Mouse (Mus musculus): ENCODE results near the gene Ntm. TPM values are rescaled to one million over a fixed set of nuclear protein-coding genes. Genes with fewer than 3 reads are reported as not detected.

Ntm gene
- polyA plus RNA-seq, 1 experiment from 2014 or later: 8.9 TPM

DNA sequence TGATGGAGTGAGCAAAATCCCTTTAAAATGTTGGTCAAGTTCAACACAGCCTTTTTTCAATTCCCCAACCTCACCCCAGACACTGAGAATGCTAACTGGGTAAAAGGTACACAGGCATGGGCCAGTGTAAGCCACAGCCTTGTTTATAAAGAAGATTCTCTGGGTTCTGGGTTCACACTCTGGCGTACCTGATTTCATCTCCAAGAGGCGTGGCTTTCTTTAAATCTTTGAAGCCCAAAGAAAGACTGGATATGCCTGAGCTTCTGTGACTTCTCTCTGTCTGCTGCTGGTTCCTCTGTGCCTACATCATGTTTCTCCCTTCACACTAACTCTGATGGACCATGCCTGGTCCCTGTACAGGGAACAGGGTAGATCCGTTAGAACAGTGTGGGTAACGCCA lies 549.8 kb downstream of the Ntm start:
- Histone ChIP-seq H3K27me3 (replicated peaks) (peaks cover 27% of the 10 kb centered on the region), H3K9me3 (no peaks in the 10 kb centered on the region), H3K4me2 (replicated peaks) (no peak overlapping the region; the same call in 1 of the 2 replicates), H3K36me3 (no peaks in the 10 kb centered on the region), H3K9ac (no peak overlapping the region), H3K4me3 (replicated peaks) (no peak overlapping the region), H3K4me1 (replicated peaks) (peaks cover 14% of the 10 kb centered on the region), H3K27ac (no peak overlapping the region)
- 75% methylated on average over 4 of the region's 4 CpGs for WGBS
- ATAC-seq: no peak

GRCm38 (mm10) chr9:29412181-29412771 lies 550.7 kb downstream of the Ntm start:
- Histone ChIP-seq H3K4me1 (replicated peaks) (peaks cover 14% of the 10 kb centered on the region), H3K9ac (peak overlapping the region; percentile 32; the same call in 1 of the 2 replicates), H3K4me2 (replicated peaks) (peak overlapping the region; percentile 97), H3K27ac (peak overlapping the region; percentile 40; the same call in 1 of the 2 replicates), H3K9me3 (no peaks in the 10 kb centered on the region), H3K36me3 (no peaks in the 10 kb centered on the region), H3K27me3 (replicated peaks) (peaks cover 27% of the 10 kb centered on the region), H3K4me3 (replicated peaks) (peak overlapping the region; percentile 52)
- under 1% methylated on average over 61 of the region's 61 CpGs for WGBS
- peak; percentile 77 for ATAC-seq

GRCm38 (mm10) chr9:29411408-29412180 lies 551.3 kb downstream of the Ntm start:
- no peaks in the 10 kb centered on the region for H3K36me3 ChIP-seq
- peak overlapping the region; percentile 32; the same call in 1 of the 2 replicates for H3K9ac ChIP-seq
- H3K9me3 ChIP-seq: no peaks in the 10 kb centered on the region
- peaks cover 14% of the 10 kb centered on the region for H3K4me1 ChIP-seq (replicated peaks)
- peak overlapping the region; percentile 40; the same call in 1 of the 2 replicates for H3K27ac ChIP-seq
- H3K27me3 ChIP-seq (replicated peaks): peaks cover 27% of the 10 kb centered on the region
- ATAC-seq: peak; percentile 53
- peak overlapping the region; percentile 52 for H3K4me3 ChIP-seq (replicated peaks)
- H3K4me2 ChIP-seq (replicated peaks): peak overlapping the region; percentile 97
- under 1% methylated on average over 40 of the region's 40 CpGs for WGBS

DNA sequence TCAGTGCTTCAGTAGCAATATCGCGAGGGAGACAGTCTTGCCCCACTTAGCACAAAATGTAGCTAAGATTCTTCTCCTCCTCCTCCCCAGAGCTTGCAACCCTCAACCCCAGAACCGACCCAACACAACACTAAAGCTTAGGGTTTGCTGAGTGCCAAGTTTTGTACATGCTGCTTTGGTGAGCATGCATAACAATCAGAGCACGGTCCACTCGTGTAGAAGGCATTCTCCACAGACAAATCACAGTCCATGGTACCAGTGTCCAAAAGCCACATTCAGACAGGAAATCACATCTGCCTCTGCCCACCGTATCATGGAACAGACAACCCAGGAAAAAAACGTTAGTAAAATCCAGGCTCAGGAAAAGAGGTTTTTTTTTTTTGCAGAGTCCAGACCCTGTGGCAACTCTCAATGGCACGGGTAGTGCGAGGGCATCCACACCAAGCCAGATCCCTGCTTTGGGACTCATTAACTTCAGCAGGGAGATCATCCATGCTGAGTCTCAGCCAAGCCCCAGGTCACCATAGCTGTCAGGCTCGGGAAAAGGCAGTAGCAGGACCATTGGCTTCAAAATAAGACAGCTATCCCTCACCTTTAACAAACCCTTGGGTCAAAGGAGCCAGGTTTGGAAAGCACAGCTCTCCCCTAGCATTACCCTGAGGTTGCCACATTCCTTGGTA lies 552.1 kb downstream of the Ntm start:
- Histone ChIP-seq H3K4me2 (replicated peaks) (peak overlapping the region; percentile 97), H3K4me3 (replicated peaks) (peak overlapping the region; percentile 52), H3K4me1 (replicated peaks) (peaks cover 14% of the 10 kb centered on the region), H3K27ac (no peak overlapping the region), H3K27me3 (replicated peaks) (peaks cover 27% of the 10 kb centered on the region), H3K36me3 (no peaks in the 10 kb centered on the region), H3K9me3 (no peaks in the 10 kb centered on the region), H3K9ac (no peak overlapping the region)
- WGBS: 43% methylated on average over 10 of the region's 10 CpGs
- ATAC-seq: no peak

GRCm38 (mm10) chr9:29410284-29410683 lies 552.7 kb downstream of the Ntm start:
- Histone ChIP-seq H3K4me1 (replicated peaks) (peaks cover 14% of the 10 kb centered on the region), H3K4me3 (replicated peaks) (no peak overlapping the region), H3K27me3 (replicated peaks) (peaks cover 27% of the 10 kb centered on the region), H3K9me3 (no peaks in the 10 kb centered on the region), H3K9ac (no peak overlapping the region), H3K36me3 (no peaks in the 10 kb centered on the region), H3K27ac (no peak overlapping the region), H3K4me2 (replicated peaks) (no peak overlapping the region)
- 73% methylated on average over 6 of the region's 6 CpGs for WGBS
- ATAC-seq: no peak

GRCm38 (mm10) chr9:29409216-29409907 lies 553.6 kb downstream of the Ntm start:
- Histone ChIP-seq H3K4me3 (replicated peaks) (no peak overlapping the region), H3K36me3 (no peaks in the 10 kb centered on the region), H3K9ac (no peak overlapping the region), H3K27ac (no peak overlapping the region), H3K9me3 (no peaks in the 10 kb centered on the region), H3K4me2 (replicated peaks) (no peak overlapping the region), H3K27me3 (replicated peaks) (peaks cover 27% of the 10 kb centered on the region), H3K4me1 (replicated peaks) (peaks cover 14% of the 10 kb centered on the region)
- no peak for ATAC-seq
- 60% methylated on average over 8 of the region's 8 CpGs for WGBS

GRCm38 (mm10) chr9:29407954-29408353 lies 555.0 kb downstream of the Ntm start:
- H3K9me3 ChIP-seq: no peaks in the 10 kb centered on the region
- H3K4me2 ChIP-seq (replicated peaks): no peak overlapping the region
- no peaks in the 10 kb centered on the region for H3K36me3 ChIP-seq
- H3K27ac ChIP-seq: no peak overlapping the region
- no peak overlapping the region for H3K9ac ChIP-seq
- no peak overlapping the region for H3K4me3 ChIP-seq (replicated peaks)
- no peak for ATAC-seq
- H3K4me1 ChIP-seq (replicated peaks): peaks cover 14% of the 10 kb centered on the region
- peaks cover 18% of the 10 kb centered on the region for H3K27me3 ChIP-seq (replicated peaks)

DNA sequence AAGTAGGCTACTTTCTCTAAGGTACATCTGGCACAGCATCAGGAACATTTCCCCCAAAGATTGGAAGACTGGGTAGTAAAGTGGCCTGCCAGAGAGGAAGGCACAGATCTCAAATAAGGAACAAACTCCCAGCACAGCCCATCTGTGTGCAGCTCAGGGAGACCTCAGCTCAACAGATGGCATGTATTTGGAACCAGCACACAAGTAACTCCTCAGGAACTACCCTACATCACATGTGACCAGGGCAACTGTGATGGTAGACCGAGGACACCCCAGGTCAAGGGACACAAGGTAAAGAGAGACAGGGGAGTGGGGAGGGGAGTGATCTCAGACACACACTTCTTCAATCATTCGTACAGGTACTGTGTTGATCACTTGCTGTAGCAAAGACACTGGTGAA lies 556.0 kb downstream of the Ntm start:
- 86% methylated on average over 2 of the region's 2 CpGs for WGBS
- Histone ChIP-seq H3K27me3 (replicated peaks) (peaks cover 12% of the 10 kb centered on the region), H3K4me2 (replicated peaks) (no peak overlapping the region), H3K9ac (no peak overlapping the region), H3K36me3 (no peaks in the 10 kb centered on the region), H3K4me1 (replicated peaks) (peaks cover 8% of the 10 kb centered on the region; the same call in 1 of the 2 replicates), H3K4me3 (replicated peaks) (no peak overlapping the region), H3K27ac (no peak overlapping the region), H3K9me3 (no peaks in the 10 kb centered on the region)
- ATAC-seq: no peak

DNA sequence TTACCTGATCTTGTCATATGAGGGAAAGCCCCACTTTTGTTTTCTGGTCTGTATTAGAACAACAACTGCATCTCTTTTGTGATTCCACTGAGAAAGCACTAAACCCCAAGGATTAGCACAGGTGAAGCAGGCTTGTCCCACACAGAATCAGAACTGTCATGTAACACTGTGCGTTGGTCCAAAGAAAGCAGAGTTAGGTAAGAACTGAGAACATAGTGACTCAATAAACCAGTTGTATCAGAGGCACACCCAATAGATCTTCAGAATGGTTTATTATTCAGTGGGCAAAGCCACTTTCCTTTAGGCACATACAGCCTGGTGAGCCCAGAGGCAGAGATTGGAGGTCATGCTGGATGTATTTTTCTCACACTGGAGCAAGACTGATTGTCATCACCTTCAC lies 556.9 kb downstream of the Ntm start:
- 95% methylated on average over 1 of the region's 1 CpGs for WGBS
- ATAC-seq: no peak

GRCm38 (mm10) chr9:29400151-29400550 lies 562.8 kb downstream of the Ntm start:
- H3K27ac ChIP-seq: no peak overlapping the region
- no peak for ATAC-seq
- 47% methylated on average over 8 of the region's 8 CpGs for WGBS
- no peak overlapping the region for H3K4me2 ChIP-seq (replicated peaks)
- no peaks in the 10 kb centered on the region for H3K27me3 ChIP-seq (replicated peaks)
- H3K4me1 ChIP-seq (replicated peaks): no peaks in the 10 kb centered on the region
- no peak overlapping the region for H3K4me3 ChIP-seq (replicated peaks)
- H3K9ac ChIP-seq: no peak overlapping the region
- no peaks in the 10 kb centered on the region for H3K36me3 ChIP-seq
- H3K9me3 ChIP-seq: no peaks in the 10 kb centered on the region

More for the DNA sequence above, 556.9 kb downstream of the Ntm start:
- no peak overlapping the region for H3K4me3 ChIP-seq (replicated peaks)
- H3K36me3 ChIP-seq: no peaks in the 10 kb centered on the region
- no peak overlapping the region for H3K27ac ChIP-seq
- H3K4me1 ChIP-seq (replicated peaks): peaks cover 1% of the 10 kb centered on the region; the same call in 1 of the 2 replicates
- no peaks in the 10 kb centered on the region for H3K9me3 ChIP-seq
- H3K9ac ChIP-seq: no peak overlapping the region
- H3K4me2 ChIP-seq (replicated peaks): no peak overlapping the region
- H3K27me3 ChIP-seq (replicated peaks): peaks cover 8% of the 10 kb centered on the region

- no peak for ATAC-seq
- no peak overlapping the region for H3K4me3 ChIP-seq (replicated peaks)
- no peak overlapping the region for H3K9ac ChIP-seq
- no peaks in the 10 kb centered on the region for H3K9me3 ChIP-seq
- H3K27ac ChIP-seq: no peak overlapping the region
- no peaks in the 10 kb centered on the region for H3K36me3 ChIP-seq
- WGBS: 83% methylated on average over 5 of the region's 5 CpGs
- H3K4me1 ChIP-seq (replicated peaks): no peaks in the 10 kb centered on the region
- no peaks in the 10 kb centered on the region for H3K27me3 ChIP-seq (replicated peaks)
- H3K4me2 ChIP-seq (replicated peaks): no peak overlapping the region
Observed at GRCm38 (mm10) chr9:29396101-29396500, 566.8 kb downstream of the Ntm start.

DNA sequence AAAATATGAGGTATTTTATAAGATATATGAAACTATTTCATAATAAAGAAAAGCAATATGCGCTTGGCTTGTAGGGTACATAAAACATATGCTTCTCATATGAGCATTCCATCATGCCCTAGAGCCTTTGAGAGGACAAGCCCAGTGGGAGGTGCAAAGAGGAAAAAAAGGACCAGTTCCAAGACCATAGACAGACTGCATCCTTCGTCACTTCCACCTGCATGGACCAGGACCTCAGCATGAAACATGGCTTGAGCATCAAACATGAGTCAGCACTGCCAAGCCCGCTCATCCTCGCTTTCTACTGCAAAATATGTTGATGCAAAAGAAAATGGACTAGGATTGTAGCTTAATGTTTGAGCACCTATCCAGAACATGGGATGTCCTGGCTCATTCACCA lies 569.8 kb downstream of the Ntm start:
- Histone ChIP-seq H3K36me3 (no peaks in the 10 kb centered on the region), H3K27me3 (replicated peaks) (no peaks in the 10 kb centered on the region), H3K9me3 (no peaks in the 10 kb centered on the region), H3K4me1 (replicated peaks) (no peaks in the 10 kb centered on the region), H3K9ac (no peak overlapping the region), H3K4me2 (replicated peaks) (no peak overlapping the region), H3K4me3 (replicated peaks) (no peak overlapping the region), H3K27ac (no peak overlapping the region)
- no peak for ATAC-seq
- WGBS: 95% methylated on average over 4 of the region's 4 CpGs
